Mouse (Mus musculus): ENCODE data around the gene Amelx. TPM values are rescaled to one million over a fixed set of nuclear protein-coding genes. Genes with fewer than 3 reads are reported as not detected.

Gene Amelx
- total and polyA plus RNA-seq, 3 experiments: not detected

GRCm38 (mm10) chrX:169170981-169171380, 16.0 kb downstream of the Amelx start:
- TF ChIP-seq MAX (IDR thresholded peaks at IDR 0.05; ENCODE audit: low read length) (no peak), TAL1 (IDR thresholded peaks at IDR 0.05; ENCODE audit: low read length) (no peak), USF1 (IDR thresholded peaks at IDR 0.05; ENCODE audit: low read depth, low read length) (no peak), USF2 (IDR thresholded peaks at IDR 0.05; ENCODE audit: borderline replicate concordance in 1 of 2, insufficient read depth in 1 of 2, low read depth in 1 of 2, low read length in 2 of 2) (no peak), CHD1 (IDR thresholded peaks at IDR 0.05; ENCODE audit: low read depth, low read length) (no peak), RCOR1 (IDR thresholded peaks at IDR 0.05; ENCODE audit: low read depth, low read length) (no peak), ZNF384 (IDR thresholded peaks at IDR 0.05; ENCODE audit: low read depth, low read length) (no peak), NRF1 (IDR thresholded peaks at IDR 0.05; ENCODE audit: insufficient read depth, low read depth, low read length, poor library complexity, severe bottlenecking) (no peak), SMC3 (IDR thresholded peaks at IDR 0.05; ENCODE audit: low read depth, low read length) (no peak), GATA1 (IDR thresholded peaks at IDR 0.05; ENCODE audit: low read depth, low read length) (no peak), CTCF (IDR thresholded peaks at IDR 0.05 in 2 of 3, conservative IDR thresholded peaks at IDR 0.05 in 1 of 3; ENCODE audit: control insufficient read depth in 1 of 3, insufficient read depth in 1 of 3, low read depth in 2 of 3, low read length in 3 of 3, poor library complexity in 1 of 3, severe bottlenecking in 1 of 3) (no peak), NELFE (IDR thresholded peaks at IDR 0.05; ENCODE audit: low read depth, low read length) (no peak), MYC (IDR thresholded peaks at IDR 0.05; ENCODE audit: low read depth, low read length) (no peak), SIN3A (IDR thresholded peaks at IDR 0.05; ENCODE audit: low read length) (no peak), UBTF (IDR thresholded peaks at IDR 0.05; ENCODE audit: borderline replicate concordance, insufficient read depth, low read depth, low read length) (no peak), MEF2A (IDR thresholded peaks at IDR 0.05; ENCODE audit: extremely low read depth, insufficient replicate concordance, low read depth, low read length, poor library complexity, severe bottlenecking) (no peak), MAFK (IDR thresholded peaks at IDR 0.05; ENCODE audit: borderline replicate concordance, low read depth, low read length) (no peak)
- Histone ChIP-seq H3K4me3 (ENCODE audit: control insufficient read depth in 1 of 2, insufficient read depth in 1 of 2, low read depth in 2 of 2, low read length in 2 of 2) (no peak overlapping the region), H3K79me2 (ENCODE audit: control insufficient read depth, insufficient read depth, low read length, poor library complexity) (no peaks in the 10 kb centered on the region), H3K9ac (ENCODE audit: control insufficient read depth, low read depth, low read length, poor library complexity, severe bottlenecking) (no peak overlapping the region), H3K4me1 (ENCODE audit: control insufficient read depth in 1 of 2, insufficient read depth in 2 of 2, low read length in 2 of 2) (no peaks in the 10 kb centered on the region), H3K27me3 (ENCODE audit: control insufficient read depth in 1 of 2, insufficient read depth in 2 of 2, low read length in 2 of 2) (no peaks in the 10 kb centered on the region), H3K27ac (ENCODE audit: control insufficient read depth, low read depth, low read length) (no peak overlapping the region), H3K36me3 (ENCODE audit: control insufficient read depth in 1 of 2, insufficient read depth in 2 of 2, low read length in 2 of 2) (no peaks in the 10 kb centered on the region), H3K9me3 (replicated peaks; ENCODE audit: insufficient read depth, low read length) (no peaks in the 10 kb centered on the region)
- no peak for DNase-seq (ENCODE audit: low read depth, low spot score)

DNA sequence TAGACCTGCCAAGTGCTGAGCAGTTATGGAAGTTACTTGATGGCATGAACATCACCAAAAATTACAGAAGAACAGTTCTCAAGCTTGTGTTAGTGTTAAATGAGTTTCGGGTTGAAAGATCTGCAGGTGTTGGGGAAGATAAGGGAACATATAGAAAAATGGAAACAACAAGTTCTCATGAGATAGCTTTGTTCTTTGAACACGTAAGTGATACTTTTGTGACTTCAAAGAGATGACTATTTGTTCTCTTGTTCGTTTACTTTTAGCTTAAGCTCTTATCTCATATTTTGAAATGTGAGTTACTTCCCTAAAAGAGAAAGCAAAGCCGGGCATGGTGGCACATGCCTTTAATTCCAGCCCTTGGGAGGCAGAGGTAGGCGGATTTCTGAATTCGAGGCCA, 28.6 kb downstream of the Amelx start:
- peak; percentile 87 for DNase-seq (ENCODE audit: low read depth, low spot score)
- H3K27me3 ChIP-seq (ENCODE audit: control insufficient read depth in 1 of 2, insufficient read depth in 2 of 2, low read length in 2 of 2): no peaks in the 10 kb centered on the region
- H3K36me3 ChIP-seq (ENCODE audit: control insufficient read depth in 1 of 2, insufficient read depth in 2 of 2, low read length in 2 of 2): peaks cover 0 to 13% of the 10 kb centered on the region in 2 experiments; a peak in 2 of 4 replicates
- peaks cover 7 to 8% of the 10 kb centered on the region in 2 experiments for H3K4me1 ChIP-seq (ENCODE audit: control insufficient read depth in 1 of 2, insufficient read depth in 2 of 2, low read length in 2 of 2)
- no peaks in the 10 kb centered on the region for H3K9me3 ChIP-seq (replicated peaks; ENCODE audit: insufficient read depth, low read length)
- peak overlapping the region; percentile 12 to 26; a peak in 2 of 4 replicates for H3K4me3 ChIP-seq (ENCODE audit: control insufficient read depth in 1 of 2, insufficient read depth in 1 of 2, low read depth in 2 of 2, low read length in 2 of 2)
- H3K9ac ChIP-seq (ENCODE audit: control insufficient read depth, low read depth, low read length, poor library complexity, severe bottlenecking): peak overlapping the region; percentile 39; the same call in 1 of the 2 replicates
- H3K27ac ChIP-seq (ENCODE audit: control insufficient read depth, low read depth, low read length): peak overlapping the region; percentile 90
- H3K79me2 ChIP-seq (ENCODE audit: control insufficient read depth, insufficient read depth, low read length, poor library complexity): no peaks in the 10 kb centered on the region
- TF ChIP-seq MYC (IDR thresholded peaks at IDR 0.05; ENCODE audit: low read depth, low read length) (peak; percentile 59; the same call in 1 of the 2 replicates), NRF1 (IDR thresholded peaks at IDR 0.05; ENCODE audit: insufficient read depth, low read depth, low read length, poor library complexity, severe bottlenecking) (no peak), CHD2 (IDR thresholded peaks at IDR 0.05; ENCODE audit: low read length) (no peak), POLR2AphosphoS5 (IDR thresholded peaks at IDR 0.05; ENCODE audit: borderline replicate concordance, low read depth, low read length) (no peak), GATA1 (IDR thresholded peaks at IDR 0.05; ENCODE audit: low read depth, low read length) (peak; percentile 91), SMC3 (IDR thresholded peaks at IDR 0.05; ENCODE audit: low read depth, low read length) (no peak), MXI1 (IDR thresholded peaks at IDR 0.05; ENCODE audit: low read depth, low read length) (peak; percentile 70), TAL1 (IDR thresholded peaks at IDR 0.05; ENCODE audit: low read length) (peak; percentile 89), BHLHE40 (IDR thresholded peaks at IDR 0.05; ENCODE audit: borderline replicate concordance, low read depth, low read length) (peak; percentile 52; the same call in 1 of the 2 replicates), MAZ (IDR thresholded peaks at IDR 0.05; ENCODE audit: low read depth, low read length) (no peak), TBP (IDR thresholded peaks at IDR 0.05; ENCODE audit: low read depth, low read length) (0 out of 2 replicates have a peak, but pooled peaks have one; percentile 44), EP300 (IDR thresholded peaks at IDR 0.05; ENCODE audit: low read depth in 1 of 2, low read length in 2 of 2) (peak; percentile 85 to 91), CTCF (IDR thresholded peaks at IDR 0.05 in 2 of 3, conservative IDR thresholded peaks at IDR 0.05 in 1 of 3; ENCODE audit: control insufficient read depth in 1 of 3, insufficient read depth in 1 of 3, low read depth in 2 of 3, low read length in 3 of 3, poor library complexity in 1 of 3, severe bottlenecking in 1 of 3) (no peak), POLR2A (IDR thresholded peaks at IDR 0.05; ENCODE audit: control insufficient read depth in 1 of 2, insufficient read depth in 1 of 2, low read depth in 1 of 2, low read length in 2 of 2, poor library complexity in 1 of 2) (no peak), MAFK (IDR thresholded peaks at IDR 0.05; ENCODE audit: borderline replicate concordance, low read depth, low read length) (no peak), UBTF (IDR thresholded peaks at IDR 0.05; ENCODE audit: borderline replicate concordance, insufficient read depth, low read depth, low read length) (no peak), RAD21 (IDR thresholded peaks at IDR 0.05; ENCODE audit: low read depth, low read length) (no peak), ZKSCAN1 (IDR thresholded peaks at IDR 0.05; ENCODE audit: low read depth, low read length) (no peak), SIN3A (IDR thresholded peaks at IDR 0.05; ENCODE audit: low read length) (peak; percentile 71), RCOR1 (IDR thresholded peaks at IDR 0.05; ENCODE audit: low read depth, low read length) (peak; percentile 68), JUND (IDR thresholded peaks at IDR 0.05; ENCODE audit: low read depth, low read length) (no peak), ZNF384 (IDR thresholded peaks at IDR 0.05; ENCODE audit: low read depth, low read length) (no peak), MAX (IDR thresholded peaks at IDR 0.05; ENCODE audit: low read length) (peak; percentile 76)

Measured in MEL (cell line).